In the genomic region with DNA sequence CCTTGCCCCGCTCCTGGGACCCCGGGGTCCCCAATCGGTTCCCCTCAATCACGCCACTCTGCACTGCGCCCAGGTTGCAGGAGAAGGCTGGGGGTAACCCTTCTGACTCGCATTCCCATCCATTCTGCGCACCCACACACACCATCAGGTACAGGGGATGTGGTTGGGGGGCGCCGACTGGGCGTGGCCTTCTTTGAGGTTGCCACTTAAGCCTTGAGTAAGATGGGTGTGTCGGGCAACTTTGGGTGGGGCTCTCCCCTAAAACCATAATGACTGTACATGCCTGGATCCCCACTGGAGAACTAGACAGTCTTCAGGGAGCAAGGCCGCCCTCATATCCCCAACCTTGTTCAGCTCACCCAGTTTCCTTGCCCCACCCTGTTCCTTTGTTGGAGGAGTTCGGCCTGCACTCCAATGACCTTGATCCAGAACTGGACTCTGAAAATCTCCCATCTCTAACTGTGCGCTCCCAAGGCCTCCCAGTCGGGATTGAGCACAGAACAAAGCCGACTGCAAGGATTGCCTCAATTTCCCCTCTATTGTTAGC, we compare ENCODE assay signal across 8 mouse cellular contexts. TPM values are rescaled to one million over a fixed set of nuclear protein-coding genes. Genes with fewer than 3 reads are reported as not detected.
DNase-seq lines count a peak whose midpoint lies in the region; ATAC-seq and TF ChIP-seq lines count a peak whose summit lies in the region.

No protein-coding gene starts in this region.

- H3K4me2 ChIP-seq in intestine, embryonic 15.5 days (replicated peaks), result peak overlapping the region; percentile 57

- peak overlapping the region; percentile 40; the same call in 1 of the 2 replicates for H3K4me3 ChIP-seq in spleen, adult 2 months (ENCODE audit: extremely low read depth, insufficient read depth, insufficient read length)
- peak overlapping the region; percentile 25 for H3K4me3 ChIP-seq in intestine, embryonic 15.5 days (replicated peaks)
- H3K4me3 ChIP-seq in small intestine, adult 2 months (ENCODE audit: low read depth, low read length), result peak overlapping the region; percentile 24
- H3K4me3 ChIP-seq in kidney, adult 2 months (ENCODE audit: insufficient read depth, low read depth, low read length), result no peak overlapping the region

- no peak for TF ChIP-seq CTCF in spleen, adult 2 months (IDR thresholded peaks at IDR 0.05; ENCODE audit: extremely low read depth, insufficient read depth, insufficient read length, insufficient replicate concordance)
- TF ChIP-seq CTCF in small intestine, adult 2 months (IDR thresholded peaks at IDR 0.05; ENCODE audit: extremely low read depth, insufficient read length, insufficient replicate concordance, low read depth, low read length), result no peak
- TF ChIP-seq CTCF in kidney, adult 2 months (conservative IDR thresholded peaks at IDR 0.05; ENCODE audit: insufficient read depth, insufficient read length, low read depth, low read length), result no peak

- TF ChIP-seq POLR2A in spleen, adult 2 months (IDR thresholded peaks at IDR 0.05; ENCODE audit: low read depth, low read length), result no peak
- TF ChIP-seq POLR2A in small intestine, adult 2 months (IDR thresholded peaks at IDR 0.05; ENCODE audit: low read depth, low read length), result no peak
- no peak for TF ChIP-seq POLR2A in kidney, adult 2 months (IDR thresholded peaks at IDR 0.05; ENCODE audit: low read depth, low read length)

- peaks cover 8% of the 10 kb centered on the region for H3K27me3 ChIP-seq in spleen, adult 2 months (ENCODE audit: control insufficient read depth, insufficient read depth, low read length)
- peaks cover 63% of the 10 kb centered on the region for H3K27me3 ChIP-seq in intestine, embryonic 15.5 days (replicated peaks)
- H3K27me3 ChIP-seq in small intestine, adult 2 months (ENCODE audit: control insufficient read depth, insufficient read depth, low read length), result peaks cover 40% of the 10 kb centered on the region
- no peaks in the 10 kb centered on the region for H3K27me3 ChIP-seq in kidney, adult 2 months (replicated peaks; ENCODE audit: control insufficient read depth, insufficient read depth, low read length)

- 14% methylated on average over 16 of the region's 16 CpGs for WGBS in spleen, adult 2 months
- 11% methylated on average over 16 of the region's 16 CpGs for WGBS in intestine, embryonic 15.5 days
- 14% methylated on average over 16 of the region's 16 CpGs for WGBS in small intestine, adult 2 months
- 10% methylated on average over 16 of the region's 16 CpGs for WGBS in kidney, adult 2 months

- no peak overlapping the region for H3K9ac ChIP-seq in intestine, embryonic 15.5 days

- no peaks in the 10 kb centered on the region for H3K36me3 ChIP-seq in spleen, adult 2 months (ENCODE audit: control insufficient read depth, insufficient read depth, low read length)
- no peaks in the 10 kb centered on the region for H3K36me3 ChIP-seq in intestine, embryonic 15.5 days
- no peaks in the 10 kb centered on the region for H3K36me3 ChIP-seq in small intestine, adult 2 months (ENCODE audit: control insufficient read depth, insufficient read depth, low read length)
- no peaks in the 10 kb centered on the region for H3K36me3 ChIP-seq in kidney, adult 2 months (ENCODE audit: control insufficient read depth, insufficient read depth, low read length)

- H3K27ac ChIP-seq in spleen, adult 2 months (ENCODE audit: insufficient read depth, low read length), result no peak overlapping the region
- no peak overlapping the region for H3K27ac ChIP-seq in intestine, embryonic 15.5 days
- H3K27ac ChIP-seq in small intestine, adult 2 months (ENCODE audit: insufficient read depth, low read depth, low read length), result no peak overlapping the region
- no peak overlapping the region for H3K27ac ChIP-seq in kidney, adult 2 months (ENCODE audit: insufficient read depth, low read depth, low read length)

- H3K4me1 ChIP-seq in spleen, adult 2 months (ENCODE audit: control insufficient read depth, insufficient read depth, insufficient read length), result peaks cover 17% of the 10 kb centered on the region
- peaks cover 9% of the 10 kb centered on the region for H3K4me1 ChIP-seq in intestine, embryonic 15.5 days (replicated peaks)
- H3K4me1 ChIP-seq in small intestine, adult 2 months (ENCODE audit: control insufficient read depth, insufficient read depth, insufficient read length, low read length), result peaks cover 7% of the 10 kb centered on the region
- H3K4me1 ChIP-seq in kidney, adult 2 months (ENCODE audit: control insufficient read depth, insufficient read depth, low read length), result no peaks in the 10 kb centered on the region

- H3K9me3 ChIP-seq in intestine, embryonic 15.5 days, result no peaks in the 10 kb centered on the region

- peak; percentile 12 for DNase-seq in embryo, embryonic 11 days
- DNase-seq in embryo, embryonic 10 days (ENCODE audit: low spot score), result no peak
- no peak for DNase-seq in spleen, adult 2 months (ENCODE audit: low read depth in 1 of 2, low spot score in 2 of 2)
- DNase-seq in spleen, postnatal 14 days (ENCODE audit: low spot score in 2 of 2), result no peak
- no peak for DNase-seq in urinary bladder, postnatal 10 days (ENCODE audit: low spot score)
- no peak for DNase-seq in kidney, adult 2 months

- no peak for ATAC-seq in intestine, embryonic 15.5 days

RNA-seq across cellular contexts. Expression of a gene that starts 0.6 kb away (rescaled TPM):
- polyA plus RNA-seq in spleen, adult 2 months (2012; rRNA removed), result 2.7 and 3.9 TPM in 2 replicates
- 59.1 and 63.8 TPM in 2 replicates for polyA plus RNA-seq in intestine, embryonic 15.5 days (2015; fragmentation: Nextera tagmentation; extraction: Ambion mirVana)
- 5.5 and 9.5 TPM in 2 replicates for polyA plus RNA-seq in small intestine, adult 2 months (2012; rRNA removed)
- 3.9 and 12.0 TPM in 2 replicates for polyA plus RNA-seq in kidney, adult 2 months (2012; rRNA removed)

RNA-seq across cellular contexts. Expression of a gene that starts 4.9 kb away (rescaled TPM):
- polyA plus RNA-seq in spleen, adult 2 months (2012; rRNA removed), result not detected in 2 replicates
- polyA plus RNA-seq in intestine, embryonic 15.5 days (2015; fragmentation: Nextera tagmentation; extraction: Ambion mirVana), result 0.04 TPM in 1 of 2 replicates, not detected in the other
- not detected in 2 replicates for polyA plus RNA-seq in small intestine, adult 2 months (2012; rRNA removed)
- not detected in 2 replicates for polyA plus RNA-seq in kidney, adult 2 months (2012; rRNA removed)

RNA-seq across cellular contexts. Expression of a gene that starts 11.5 kb away (rescaled TPM):
- 13.5 and 14.9 TPM in 2 replicates for polyA plus RNA-seq in spleen, adult 2 months (2012; rRNA removed)
- polyA plus RNA-seq in intestine, embryonic 15.5 days (2015; fragmentation: Nextera tagmentation; extraction: Ambion mirVana), result 26.0 and 26.4 TPM in 2 replicates
- 14.9 and 18.4 TPM in 2 replicates for polyA plus RNA-seq in small intestine, adult 2 months (2012; rRNA removed)
- polyA plus RNA-seq in kidney, adult 2 months (2012; rRNA removed), result 87.1 and 97.6 TPM in 2 replicates

RNA-seq across cellular contexts. Expression of a gene that starts 38.3 kb away (rescaled TPM):
- polyA plus RNA-seq in spleen, adult 2 months (2012; rRNA removed), result 137 and 149 TPM in 2 replicates
- 147 and 170 TPM in 2 replicates for polyA plus RNA-seq in intestine, embryonic 15.5 days (2015; fragmentation: Nextera tagmentation; extraction: Ambion mirVana)
- 82.6 and 128 TPM in 2 replicates for polyA plus RNA-seq in small intestine, adult 2 months (2012; rRNA removed)
- polyA plus RNA-seq in kidney, adult 2 months (2012; rRNA removed), result 164 and 166 TPM in 2 replicates
